Mouse (Mus musculus) limb, embryonic 11.5 days (tissue): ENCODE measurements around the gene Cfap43. TPM values are rescaled to one million over a fixed set of nuclear protein-coding genes. Genes with fewer than 3 reads are reported as not detected.

Experiments used
- ATAC-seq: fragments of 200-750 bp; cut with Nextera tagmentation; 2 replicates; pipeline ENCODE4 v1.8.0; 2017; ENCODE audit warnings: low read depth; ENCODE audit not compliant: insufficient number of reproducible peaks, low FRiP score, low TSS enrichment
- DNase-seq: peaks from one replicate; pipeline ENCODE4 v3.0.0-alpha.2; 2015; ENCODE audit warnings: low spot score
- H3K27ac ChIP-seq: fragments of 300-500 bp; sonication (generic); replicated peaks from 2 replicates; pipeline ENCODE4 v1.5.1; 2014; ENCODE audit warnings: low read depth, mild to moderate bottlenecking, low read length
- H3K27me3 ChIP-seq: fragments of 300-500 bp; sonication (generic); 2 replicates; pipeline ENCODE4 v1.6.1; 2014; ENCODE audit warnings: mild to moderate bottlenecking, low read length, mixed read lengths; ENCODE audit not compliant: control insufficient read depth, insufficient read depth
- H3K36me3 ChIP-seq: fragments of 300-500 bp; sonication (generic); 2 replicates; pipeline ENCODE4 v1.6.1; 2014; ENCODE audit warnings: mild to moderate bottlenecking, low read length, moderate library complexity, mixed read lengths; ENCODE audit not compliant: control insufficient read depth, insufficient read depth
- H3K4me1 ChIP-seq: fragments of 300-500 bp; sonication (generic); 2 replicates; pipeline ENCODE4 v1.6.1; 2014; ENCODE audit warnings: low read length, mixed read lengths; ENCODE audit not compliant: control insufficient read depth, insufficient read depth
- H3K4me2 ChIP-seq: fragments of 300-500 bp; sonication (generic); 2 replicates; pipeline ENCODE4 v1.6.1; 2014; ENCODE audit warnings: low read depth, mild to moderate bottlenecking, moderate library complexity; ENCODE audit not compliant: severe bottlenecking
- H3K4me3 ChIP-seq: fragments of 300-500 bp; sonication (generic); 2 replicates; pipeline ENCODE4 v1.5.1; 2014; ENCODE audit warnings: low read depth, low read length
- H3K9ac ChIP-seq: fragments of 300-500 bp; sonication (generic); 2 replicates; pipeline ENCODE4 v1.6.1; 2014; ENCODE audit warnings: mild to moderate bottlenecking, low read length
- H3K9me3 ChIP-seq: fragments of 300-500 bp; sonication (generic); 2 replicates; pipeline ENCODE4 v1.6.1; 2016; ENCODE audit warnings: low read length; ENCODE audit not compliant: control insufficient read depth
- WGBS: fragments of 180-500 bp; shearing (Covaris S2); extraction: QIAGEN DNeasy Blood & Tissue Kit; methylation state at CpG from one replicate; pipeline ENCODE4 v1.1.7; 2014; 5-methylcytosine and 5-hydroxymethylcytosine counted together
- polyA plus RNA-seq: library from polyadenylated mRNA; unstranded; fragments of >200 nt; fragmentation: Nextera tagmentation; extraction: Ambion mirVana; gene quantifications from 2 replicates; pipeline ENCODE4 v1.2.1, GENCODE M21; 2014

Gene Cfap43
- polyA plus RNA-seq, 1 experiment from 2014 or later = 0.04 TPM

- H3K4me1 ChIP-seq = peaks cover 28% of the 10 kb centered on the region
- 86% methylated on average over 10 of the region's 10 CpGs for WGBS
Observed at GRCm38 (mm10) chr19:47900558-47900957, 18.5 kb downstream of the Cfap43 start.

GRCm38 (mm10) chr19:47900012-47900411, 19.1 kb downstream of the Cfap43 start:
- Histone ChIP-seq H3K9me3 (no peaks in the 10 kb centered on the region), H3K4me1 (peaks cover 25% of the 10 kb centered on the region), H3K27me3 (no peaks in the 10 kb centered on the region), H3K9ac (no peak overlapping the region), H3K27ac (no peak overlapping the region), H3K4me2 (no peak overlapping the region), H3K36me3 (peaks cover 19% of the 10 kb centered on the region; the same call in 1 of the 2 replicates), H3K4me3 (no peak overlapping the region)
- 68% methylated on average over 6 of the region's 6 CpGs for WGBS
- ATAC-seq (no peak), DNase-seq (no peak)

More at GRCm38 (mm10) chr19:47900558-47900957, 18.5 kb downstream of the Cfap43 start:
- no peak overlapping the region for H3K27ac ChIP-seq
- no peak overlapping the region for H3K4me2 ChIP-seq
- DNase-seq (no peak), ATAC-seq (no peak)
- H3K9ac ChIP-seq = no peak overlapping the region
- H3K4me3 ChIP-seq = no peak overlapping the region
- peaks cover 19% of the 10 kb centered on the region; the same call in 1 of the 2 replicates for H3K36me3 ChIP-seq
- H3K27me3 ChIP-seq = no peaks in the 10 kb centered on the region
- no peaks in the 10 kb centered on the region for H3K9me3 ChIP-seq

- 88% methylated on average over 8 of the region's 8 CpGs for WGBS
- Histone ChIP-seq H3K27ac (no peak overlapping the region), H3K9me3 (no peaks in the 10 kb centered on the region), H3K4me1 (peaks cover 21% of the 10 kb centered on the region), H3K4me2 (no peak overlapping the region), H3K9ac (no peak overlapping the region), H3K36me3 (peaks cover 21% of the 10 kb centered on the region; the same call in 1 of the 2 replicates), H3K4me3 (no peak overlapping the region), H3K27me3 (no peaks in the 10 kb centered on the region)
- no peak for DNase-seq
- ATAC-seq = no peak
Observed at GRCm38 (mm10) chr19:47898472-47899079, 20.5 kb downstream of the Cfap43 start.

- 95% methylated on average over 6 of the region's 6 CpGs for WGBS
- Histone ChIP-seq H3K4me2 (no peak overlapping the region), H3K36me3 (peaks cover 20% of the 10 kb centered on the region; the same call in 1 of the 2 replicates), H3K9me3 (no peaks in the 10 kb centered on the region), H3K4me3 (no peak overlapping the region), H3K4me1 (0 out of 2 replicates have a peak, but pooled peaks cover 7% of the 10 kb centered on the region), H3K27ac (no peak overlapping the region), H3K9ac (no peak overlapping the region), H3K27me3 (no peaks in the 10 kb centered on the region)
- DNase-seq (no peak), ATAC-seq (no peak)
Observed at GRCm38 (mm10) chr19:47893092-47893491, 26.0 kb downstream of the Cfap43 start.

- ATAC-seq = no peak
- 87% methylated on average over 11 of the region's 11 CpGs for WGBS
- H3K27me3 ChIP-seq = no peaks in the 10 kb centered on the region
- H3K4me2 ChIP-seq = no peak overlapping the region
- H3K9ac ChIP-seq = no peak overlapping the region
- no peak overlapping the region for H3K4me3 ChIP-seq
- H3K9me3 ChIP-seq = no peaks in the 10 kb centered on the region
- DNase-seq = no peak
- H3K4me1 ChIP-seq = 0 out of 2 replicates have a peak, but pooled peaks cover 10% of the 10 kb centered on the region
- H3K36me3 ChIP-seq = peaks cover 8% of the 10 kb centered on the region; the same call in 1 of the 2 replicates
- no peak overlapping the region for H3K27ac ChIP-seq
Observed at GRCm38 (mm10) chr19:47891562-47892312, 27.4 kb downstream of the Cfap43 start.

GRCm38 (mm10) chr19:47890489-47891130, 28.5 kb downstream of the Cfap43 start:
- no peaks in the 10 kb centered on the region for H3K9me3 ChIP-seq
- no peak overlapping the region for H3K4me2 ChIP-seq
- H3K36me3 ChIP-seq = peaks cover 2% of the 10 kb centered on the region; the same call in 1 of the 2 replicates
- no peak overlapping the region for H3K4me3 ChIP-seq
- ATAC-seq (no peak), DNase-seq (no peak)
- H3K27me3 ChIP-seq = no peaks in the 10 kb centered on the region
- WGBS = 55% methylated on average over 10 of the region's 10 CpGs
- H3K9ac ChIP-seq = no peak overlapping the region
- 0 out of 2 replicates have a peak, but pooled peaks cover 13% of the 10 kb centered on the region for H3K4me1 ChIP-seq
- no peak overlapping the region for H3K27ac ChIP-seq

- Histone ChIP-seq H3K9ac (no peak overlapping the region), H3K9me3 (no peaks in the 10 kb centered on the region), H3K4me1 (peaks cover 17% of the 10 kb centered on the region; the same call in 1 of the 2 replicates), H3K36me3 (no peaks in the 10 kb centered on the region), H3K4me3 (no peak overlapping the region), H3K27me3 (no peaks in the 10 kb centered on the region), H3K27ac (no peak overlapping the region), H3K4me2 (no peak overlapping the region)
- ATAC-seq (no peak), DNase-seq (no peak)
- WGBS = 94% methylated on average over 8 of the region's 8 CpGs
Observed at GRCm38 (mm10) chr19:47888037-47888436, 31.1 kb downstream of the Cfap43 start.

- H3K9ac ChIP-seq = no peak overlapping the region
- H3K4me1 ChIP-seq = peaks cover 21% of the 10 kb centered on the region; the same call in 1 of the 2 replicates
- WGBS = 86% methylated on average over 10 of the region's 10 CpGs
- no peaks in the 10 kb centered on the region for H3K36me3 ChIP-seq
- no peaks in the 10 kb centered on the region for H3K27me3 ChIP-seq
- no peak overlapping the region for H3K4me2 ChIP-seq
- H3K4me3 ChIP-seq = no peak overlapping the region
- H3K9me3 ChIP-seq = no peaks in the 10 kb centered on the region
- ATAC-seq = no peak
- H3K27ac ChIP-seq = no peak overlapping the region
- DNase-seq = no peak
Observed at GRCm38 (mm10) chr19:47887417-47887816, 31.7 kb downstream of the Cfap43 start.
